Mouse (Mus musculus) forebrain, embryonic 11.5 days (tissue): Measurements from ENCODE around the gene Rbm20. TPM values are rescaled to one million over a fixed set of nuclear protein-coding genes. Genes with fewer than 3 reads are reported as not detected.

Experiments used
- ATAC-seq: fragments of 200-750 bp; cut with Nextera tagmentation; replicated peaks from 2 replicates; pipeline ENCODE4 v1.8.0; 2017; ENCODE audit warnings: moderate TSS enrichment; ENCODE audit not compliant: low FRiP score
- DNase-seq: peaks from one replicate; pipeline ENCODE4 v3.0.0-alpha.2; 2017; ENCODE audit warnings: low spot score
- H3K27ac ChIP-seq: fragments of 300-500 bp; sonication (generic); 2 replicates; pipeline ENCODE4 v1.5.1; 2014; ENCODE audit warnings: low read depth, low read length
- H3K27me3 ChIP-seq: fragments of 300-500 bp; sonication (generic); 2 replicates; pipeline ENCODE4 v1.6.1; 2014; ENCODE audit warnings: mild to moderate bottlenecking, low read length, mixed read lengths; ENCODE audit not compliant: control insufficient read depth, insufficient read depth
- H3K36me3 ChIP-seq: fragments of 300-500 bp; sonication (generic); 2 replicates; pipeline ENCODE4 v1.6.1; 2014; ENCODE audit warnings: mild to moderate bottlenecking, low read length, moderate library complexity, mixed read lengths; ENCODE audit not compliant: control insufficient read depth, insufficient read depth
- H3K4me1 ChIP-seq: fragments of 300-500 bp; sonication (generic); replicated peaks from 2 replicates; pipeline ENCODE4 v1.6.1; 2014; ENCODE audit warnings: low read length, mixed read lengths; ENCODE audit not compliant: control insufficient read depth, insufficient read depth
- H3K4me2 ChIP-seq: fragments of 300-500 bp; sonication (generic); 2 replicates; pipeline ENCODE4 v1.6.1; 2014; ENCODE audit warnings: low read depth, mild to moderate bottlenecking, low read length, moderate library complexity, mixed read lengths; ENCODE audit not compliant: severe bottlenecking
- H3K4me3 ChIP-seq: fragments of 300-500 bp; sonication (generic); 2 replicates; pipeline ENCODE4 v1.5.1; 2014; ENCODE audit warnings: low read depth, low read length
- H3K9ac ChIP-seq: fragments of 300-500 bp; sonication (generic); 2 replicates; pipeline ENCODE4 v1.6.1; 2014; ENCODE audit warnings: low read length
- H3K9me3 ChIP-seq: fragments of 300-500 bp; sonication (generic); 2 replicates; pipeline ENCODE4 v1.6.1; 2016; ENCODE audit warnings: low read length, mixed read lengths; ENCODE audit not compliant: control insufficient read depth
- WGBS: fragments of 180-500 bp; shearing (Covaris S2); extraction: QIAGEN DNeasy Blood & Tissue Kit; methylation state at CpG from one replicate; pipeline ENCODE4 v1.1.7; 2014; 5-methylcytosine and 5-hydroxymethylcytosine counted together
- polyA plus RNA-seq: library from polyadenylated mRNA; unstranded; fragments of >200 nt; fragmentation: Nextera tagmentation; extraction: Ambion mirVana; gene quantifications from 2 replicates; pipeline ENCODE4 v1.2.1, GENCODE M21; 2014

Gene Rbm20
- polyA plus RNA-seq, 1 experiment from 2014 or later = 4.6 TPM

- no peak for ATAC-seq
- H3K36me3 ChIP-seq = no peaks in the 10 kb centered on the region
- no peaks in the 10 kb centered on the region for H3K27me3 ChIP-seq
- H3K9me3 ChIP-seq = no peaks in the 10 kb centered on the region
- DNase-seq = no peak
- no peaks in the 10 kb centered on the region for H3K4me1 ChIP-seq
- H3K9ac ChIP-seq = no peak overlapping the region
- H3K4me2 ChIP-seq = no peak overlapping the region
- 74% methylated on average over 15 of the region's 15 CpGs for WGBS
- no peak overlapping the region for H3K4me3 ChIP-seq
- no peak overlapping the region for H3K27ac ChIP-seq
Observed at GRCm38 (mm10) chr19:53808041-53808777, 131.1 kb downstream of the Rbm20 start.

DNA sequence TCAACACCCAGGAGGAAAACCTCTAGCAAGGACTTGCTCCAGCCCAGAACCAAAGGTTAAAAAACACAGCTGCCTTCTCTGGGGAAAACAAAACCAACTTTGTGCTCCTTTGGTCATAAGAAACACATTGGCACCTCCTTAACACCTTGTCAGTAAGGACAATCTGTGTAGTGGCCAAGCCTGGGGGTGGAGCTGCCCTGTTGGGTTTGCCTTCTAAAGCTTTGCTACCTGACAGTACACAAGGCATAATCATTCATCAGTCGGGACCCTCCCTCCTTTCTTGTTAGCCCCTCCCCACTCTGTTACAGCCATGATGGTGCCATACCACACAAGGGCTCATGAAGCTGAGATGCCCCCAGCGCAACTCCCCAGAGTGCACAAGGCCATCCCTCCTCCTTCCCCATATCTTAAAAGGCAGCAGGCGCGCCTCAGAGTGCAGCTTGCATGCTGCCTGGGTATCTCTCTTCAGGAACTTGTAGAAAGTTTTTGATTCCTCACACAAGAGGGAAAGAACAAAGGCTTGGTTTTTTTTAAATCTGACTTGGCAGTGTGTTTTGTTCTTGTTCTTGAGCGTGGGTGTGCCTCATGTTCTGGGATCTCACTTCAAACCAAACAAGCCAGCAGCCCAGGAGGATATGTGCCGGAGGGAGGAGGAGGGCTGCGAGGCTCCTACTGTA, 132.2 kb downstream of the Rbm20 start:
- H3K27me3 ChIP-seq = no peaks in the 10 kb centered on the region
- H3K4me2 ChIP-seq = no peak overlapping the region
- ATAC-seq (no peak), DNase-seq (no peak)
- no peak overlapping the region for H3K4me3 ChIP-seq
- H3K9me3 ChIP-seq = no peaks in the 10 kb centered on the region
- no peak overlapping the region for H3K9ac ChIP-seq
- 71% methylated on average over 7 of the region's 7 CpGs for WGBS
- no peak overlapping the region for H3K27ac ChIP-seq
- no peaks in the 10 kb centered on the region for H3K36me3 ChIP-seq
- no peaks in the 10 kb centered on the region for H3K4me1 ChIP-seq

GRCm38 (mm10) chr19:53810024-53810423, 132.9 kb downstream of the Rbm20 start:
- DNase-seq (no peak), ATAC-seq (no peak)
- no peak overlapping the region for H3K27ac ChIP-seq
- no peaks in the 10 kb centered on the region for H3K9me3 ChIP-seq
- H3K36me3 ChIP-seq = no peaks in the 10 kb centered on the region
- H3K4me2 ChIP-seq = no peak overlapping the region
- WGBS = 81% methylated on average over 7 of the region's 7 CpGs
- no peaks in the 10 kb centered on the region for H3K27me3 ChIP-seq
- H3K9ac ChIP-seq = no peak overlapping the region
- H3K4me3 ChIP-seq = no peak overlapping the region
- no peaks in the 10 kb centered on the region for H3K4me1 ChIP-seq

- no peak overlapping the region for H3K4me3 ChIP-seq
- H3K27me3 ChIP-seq = no peaks in the 10 kb centered on the region
- WGBS = 83% methylated on average over 3 of the region's 3 CpGs
- H3K36me3 ChIP-seq = no peaks in the 10 kb centered on the region
- H3K4me2 ChIP-seq = no peak overlapping the region
- ATAC-seq (no peak), DNase-seq (no peak)
- no peaks in the 10 kb centered on the region for H3K9me3 ChIP-seq
- H3K27ac ChIP-seq = no peak overlapping the region
- no peak overlapping the region for H3K9ac ChIP-seq
- H3K4me1 ChIP-seq = no peaks in the 10 kb centered on the region
Observed at GRCm38 (mm10) chr19:53810584-53810983, 133.5 kb downstream of the Rbm20 start.

- Histone ChIP-seq H3K4me2 (no peak overlapping the region), H3K27ac (no peak overlapping the region), H3K9me3 (no peaks in the 10 kb centered on the region), H3K9ac (no peak overlapping the region), H3K4me1 (no peaks in the 10 kb centered on the region), H3K36me3 (no peaks in the 10 kb centered on the region), H3K27me3 (no peaks in the 10 kb centered on the region), H3K4me3 (no peak overlapping the region)
- 97% methylated on average over 5 of the region's 5 CpGs for WGBS
- DNase-seq (no peak), ATAC-seq (no peak)
Observed at GRCm38 (mm10) chr19:53813576-53813975, 136.5 kb downstream of the Rbm20 start.

- H3K27me3 ChIP-seq = no peaks in the 10 kb centered on the region
- H3K27ac ChIP-seq = no peak overlapping the region
- ATAC-seq (no peak), DNase-seq (no peak)
- H3K9me3 ChIP-seq = no peaks in the 10 kb centered on the region
- H3K36me3 ChIP-seq = no peaks in the 10 kb centered on the region
- no peak overlapping the region for H3K4me2 ChIP-seq
- H3K4me3 ChIP-seq = no peak overlapping the region
- H3K9ac ChIP-seq = no peak overlapping the region
- H3K4me1 ChIP-seq = no peaks in the 10 kb centered on the region
- WGBS = 90% methylated on average over 4 of the region's 4 CpGs
Observed at GRCm38 (mm10) chr19:53815714-53816113, 138.6 kb downstream of the Rbm20 start.

DNA sequence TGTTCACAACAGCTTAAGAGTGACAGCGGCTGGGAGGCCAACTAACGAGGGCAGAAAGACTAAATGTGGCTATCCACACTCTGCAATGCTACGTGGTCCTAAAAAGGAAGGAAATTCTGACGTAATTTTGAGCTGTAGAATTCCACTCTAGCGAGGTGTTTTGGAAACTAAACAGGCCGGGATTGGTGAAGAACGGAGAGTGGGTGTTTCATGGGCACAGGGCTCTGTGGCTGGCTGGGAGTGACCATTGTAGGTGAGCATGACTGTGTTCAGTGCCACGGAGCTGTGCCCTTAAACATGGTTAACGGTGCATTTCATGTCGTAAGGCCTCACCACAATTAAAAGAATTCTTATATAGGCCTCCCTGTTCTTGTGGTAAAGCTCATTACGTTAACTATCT, 139.1 kb downstream of the Rbm20 start:
- H3K4me3 ChIP-seq = no peak overlapping the region
- H3K9ac ChIP-seq = no peak overlapping the region
- H3K27me3 ChIP-seq = no peaks in the 10 kb centered on the region
- H3K27ac ChIP-seq = no peak overlapping the region
- H3K4me1 ChIP-seq = no peaks in the 10 kb centered on the region
- ATAC-seq (no peak), DNase-seq (no peak)
- H3K36me3 ChIP-seq = no peaks in the 10 kb centered on the region
- 71% methylated on average over 11 of the region's 11 CpGs for WGBS
- no peaks in the 10 kb centered on the region for H3K9me3 ChIP-seq
- H3K4me2 ChIP-seq = no peak overlapping the region

DNA sequence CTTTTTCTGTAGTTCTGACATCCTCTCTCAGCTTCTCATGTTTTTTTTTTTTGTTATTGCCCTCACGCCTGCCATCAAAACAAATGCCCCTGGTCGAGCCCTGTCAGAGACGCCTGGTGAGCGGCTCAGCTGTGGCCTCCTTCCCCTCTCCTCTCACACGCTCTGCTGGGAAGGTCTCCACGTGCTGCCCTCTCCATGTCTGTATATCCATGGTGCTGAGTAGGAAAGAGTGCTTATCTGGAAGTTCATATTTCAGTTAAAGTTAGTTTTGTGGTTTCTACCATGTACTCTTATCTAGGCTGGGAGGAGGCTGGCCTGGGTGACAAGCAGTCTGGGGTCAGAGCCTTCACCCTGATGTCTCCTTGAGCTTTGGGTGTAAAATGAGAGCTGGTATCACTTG, 142.2 kb downstream of the Rbm20 start:
- Histone ChIP-seq H3K9ac (no peak overlapping the region), H3K4me1 (0 out of 2 replicates have a peak, but pooled peaks cover 2% of the 10 kb centered on the region), H3K9me3 (no peaks in the 10 kb centered on the region), H3K27ac (no peak overlapping the region), H3K27me3 (no peaks in the 10 kb centered on the region), H3K4me3 (no peak overlapping the region), H3K36me3 (no peaks in the 10 kb centered on the region), H3K4me2 (no peak overlapping the region)
- no peak for ATAC-seq
- DNase-seq = no peak
- WGBS = 70% methylated on average over 6 of the region's 6 CpGs
